Mouse (Mus musculus) megakaryocyte, embryonic 14.5 days (primary cell): ENCODE results near the gene Ssh2. TPM values are rescaled to one million over a fixed set of nuclear protein-coding genes. Genes with fewer than 3 reads are reported as not detected.

ENCODE experiments used
- H3K27me3 ChIP-seq: replicated peaks from 2 replicates; pipeline ENCODE3; 2012; ENCODE audit warnings: inconsistent platforms
- H3K36me3 ChIP-seq: replicated peaks from 2 replicates; pipeline ENCODE3; 2012; ENCODE audit warnings: low read length, inconsistent platforms, mixed read lengths
- H3K4me1 ChIP-seq: 2 replicates; pipeline ENCODE4 v1.6.1; 2012; ENCODE audit warnings: inconsistent platforms
- H3K4me3 ChIP-seq: replicated peaks from 2 replicates; pipeline ENCODE3; 2012; ENCODE audit warnings: moderate library complexity, mild to moderate bottlenecking, inconsistent platforms
- H3K9me3 ChIP-seq: 2 replicates; pipeline ENCODE4 v1.6.1; 2012; ENCODE audit warnings: inconsistent platforms
- FLI1 ChIP-seq: IDR thresholded peaks from 2 replicates; pipeline ENCODE4 v1.6.1; 2012; ENCODE audit warnings: low read length, inconsistent platforms, mixed read lengths
- GATA1 ChIP-seq: IDR thresholded peaks from 3 replicates; pipeline ENCODE4 v1.6.1; 2012; ENCODE audit warnings: mixed read lengths, low read length, inconsistent platforms, borderline replicate concordance
- polyA plus RNA-seq: library from polyadenylated mRNA; stranded (reverse); fragments of >175 nt; gene quantifications from 2 replicates; pipeline ENCODE4 v1.2.3, GENCODE M21; 2012; ENCODE audit warnings: low replicate concordance; ENCODE audit not compliant: insufficient read depth

The Ssh2 gene
- polyA plus RNA-seq, 1 experiment, result 12.1 TPM

DNA sequence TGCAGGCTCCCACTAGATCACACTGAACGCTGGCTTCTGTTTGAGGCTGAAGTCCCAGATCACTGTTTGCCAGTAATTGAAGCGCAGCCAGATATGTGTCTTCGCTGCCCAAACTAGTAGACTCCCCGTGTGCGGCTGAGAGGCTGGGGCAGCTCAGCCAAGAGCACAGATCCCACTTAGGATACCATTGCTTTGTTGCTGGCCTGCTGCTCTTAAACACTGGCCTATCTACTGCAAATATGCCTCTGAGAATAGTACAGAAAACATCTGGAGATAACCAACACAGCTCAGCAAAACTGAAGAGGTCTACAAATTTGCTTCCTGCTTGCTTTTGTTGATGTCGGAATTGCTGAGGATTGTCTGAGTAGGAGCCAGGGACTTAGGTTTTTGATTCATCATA, 240.8 kb downstream of the Ssh2 start:
- H3K27me3 ChIP-seq, result peaks cover 12% of the 10 kb centered on the region
- no peak overlapping the region for H3K4me3 ChIP-seq
- TF ChIP-seq GATA1 (no peak), FLI1 (no peak)
- H3K36me3 ChIP-seq, result peaks cover 63% of the 10 kb centered on the region
- no peaks in the 10 kb centered on the region for H3K9me3 ChIP-seq
- peaks cover 14% of the 10 kb centered on the region for H3K4me1 ChIP-seq

DNA sequence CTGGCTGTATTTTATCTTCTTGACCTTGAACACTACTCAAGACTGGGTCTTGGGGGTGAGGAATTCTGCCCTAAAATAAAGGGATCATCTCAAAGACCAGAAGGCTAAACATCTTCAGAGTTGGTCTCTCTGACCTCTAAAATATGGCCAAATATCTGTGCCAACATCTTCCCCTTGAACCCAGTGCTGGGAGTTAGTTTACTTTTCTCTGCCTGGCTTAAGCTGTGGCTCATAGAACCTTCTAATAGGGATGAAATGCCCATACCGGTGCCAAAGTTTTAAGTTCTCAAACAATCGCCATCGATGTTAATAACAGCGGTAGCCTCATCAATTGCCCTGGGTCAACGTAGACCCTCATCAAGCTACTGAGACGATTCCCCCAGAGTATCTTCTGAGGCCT, 245.8 kb downstream of the Ssh2 start:
- Histone ChIP-seq H3K4me1 (peaks cover 40% of the 10 kb centered on the region), H3K36me3 (peaks cover 16% of the 10 kb centered on the region), H3K9me3 (no peaks in the 10 kb centered on the region), H3K27me3 (peaks cover 62% of the 10 kb centered on the region), H3K4me3 (peak overlapping the region; percentile 92)
- TF ChIP-seq GATA1 (no peak), FLI1 (no peak)

GRCm38 (mm10) chr11:77462283-77463100, 246.4 kb downstream of the Ssh2 start, which contains the start of gene Coro6:
Gene Coro6 (plus strand): TSS chr11:77462411.
- H3K27me3 ChIP-seq, result peaks cover 67% of the 10 kb centered on the region
- TF ChIP-seq GATA1 (no peak), FLI1 (no peak)
- peaks cover 12% of the 10 kb centered on the region for H3K36me3 ChIP-seq
- peaks cover 45% of the 10 kb centered on the region for H3K4me1 ChIP-seq
- H3K4me3 ChIP-seq, result peak within 1 kb of the TSS; percentile 92
- no peaks in the 10 kb centered on the region for H3K9me3 ChIP-seq

GRCm38 (mm10) chr11:77463101-77463445, 247.0 kb downstream of the Ssh2 start:
- Histone ChIP-seq H3K36me3 (peaks cover 7% of the 10 kb centered on the region), H3K4me3 (peak overlapping the region; percentile 92), H3K27me3 (peaks cover 73% of the 10 kb centered on the region), H3K4me1 (peaks cover 51% of the 10 kb centered on the region), H3K9me3 (no peaks in the 10 kb centered on the region)
- TF ChIP-seq FLI1 (no peak), GATA1 (no peak)

DNA sequence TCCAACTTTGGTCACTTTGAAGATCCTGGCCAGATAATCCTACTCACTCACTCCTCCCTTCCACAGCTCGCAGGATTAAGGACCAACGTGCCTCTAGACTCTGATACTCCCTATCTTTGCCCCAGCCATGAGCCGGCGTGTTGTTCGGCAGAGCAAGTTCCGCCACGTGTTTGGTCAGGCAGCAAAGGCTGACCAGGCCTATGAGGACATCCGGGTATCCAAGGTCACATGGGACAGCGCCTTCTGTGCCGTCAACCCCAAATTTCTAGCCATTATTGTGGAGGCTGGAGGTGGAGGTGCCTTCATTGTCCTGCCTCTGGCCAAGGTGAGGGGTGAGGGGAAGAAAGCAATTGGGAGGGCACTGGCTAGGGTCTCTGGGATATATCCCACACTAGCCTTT, 247.7 kb downstream of the Ssh2 start:
- Histone ChIP-seq H3K4me3 (no peak overlapping the region), H3K4me1 (peaks cover 54% of the 10 kb centered on the region), H3K9me3 (no peaks in the 10 kb centered on the region), H3K36me3 (peaks cover 4% of the 10 kb centered on the region), H3K27me3 (peaks cover 79% of the 10 kb centered on the region)
- no peak for TF ChIP-seq FLI1
- no peak for TF ChIP-seq GATA1

DNA sequence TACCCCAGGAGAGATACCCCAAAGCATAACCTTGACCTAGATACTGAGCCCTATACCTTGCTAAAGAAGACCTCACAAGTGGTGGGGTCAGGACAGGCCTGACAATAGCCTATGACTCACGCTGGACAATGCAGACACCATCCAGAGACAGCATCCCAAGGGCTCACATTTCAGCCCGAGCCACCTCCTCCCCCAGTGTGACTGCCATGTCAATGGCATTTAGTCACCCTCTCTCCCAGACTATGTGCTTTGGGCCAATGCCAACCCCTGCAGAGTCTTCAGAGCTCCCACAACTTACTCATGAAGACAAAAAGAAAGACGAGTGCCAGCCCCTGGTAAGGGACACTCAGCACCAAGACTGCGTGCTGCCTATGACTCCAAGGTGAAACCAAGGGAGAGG, 248.6 kb downstream of the Ssh2 start:
- H3K36me3 ChIP-seq, result no peaks in the 10 kb centered on the region
- H3K4me1 ChIP-seq, result peaks cover 54% of the 10 kb centered on the region
- no peak overlapping the region for H3K4me3 ChIP-seq
- TF ChIP-seq FLI1 (no peak), GATA1 (no peak)
- peaks cover 88% of the 10 kb centered on the region for H3K27me3 ChIP-seq
- H3K9me3 ChIP-seq, result no peaks in the 10 kb centered on the region

DNA sequence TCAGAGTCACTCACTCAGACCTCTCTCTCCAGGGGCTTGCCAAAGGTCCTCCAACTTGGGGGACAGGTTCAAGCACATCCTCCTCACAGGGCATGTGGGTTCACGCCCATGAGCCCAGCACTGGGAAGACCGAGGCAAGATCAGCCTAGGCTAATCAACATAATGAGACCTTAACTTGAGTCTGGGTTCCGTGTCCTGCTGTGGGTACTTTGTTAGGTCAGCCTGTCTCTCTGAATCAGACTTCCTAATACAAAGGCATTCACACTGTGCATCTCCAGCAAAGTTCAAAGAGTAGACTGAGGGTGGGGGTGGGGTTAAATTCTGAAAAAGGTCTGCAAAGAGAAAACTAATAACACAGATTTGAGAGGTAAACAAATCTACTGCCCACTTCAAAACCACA, 249.0 kb downstream of the Ssh2 start:
- no peaks in the 10 kb centered on the region for H3K9me3 ChIP-seq
- H3K4me3 ChIP-seq, result no peak overlapping the region
- TF ChIP-seq GATA1 (no peak), FLI1 (no peak)
- H3K36me3 ChIP-seq, result no peaks in the 10 kb centered on the region
- H3K4me1 ChIP-seq, result peaks cover 54% of the 10 kb centered on the region
- peaks cover 88% of the 10 kb centered on the region for H3K27me3 ChIP-seq

DNA sequence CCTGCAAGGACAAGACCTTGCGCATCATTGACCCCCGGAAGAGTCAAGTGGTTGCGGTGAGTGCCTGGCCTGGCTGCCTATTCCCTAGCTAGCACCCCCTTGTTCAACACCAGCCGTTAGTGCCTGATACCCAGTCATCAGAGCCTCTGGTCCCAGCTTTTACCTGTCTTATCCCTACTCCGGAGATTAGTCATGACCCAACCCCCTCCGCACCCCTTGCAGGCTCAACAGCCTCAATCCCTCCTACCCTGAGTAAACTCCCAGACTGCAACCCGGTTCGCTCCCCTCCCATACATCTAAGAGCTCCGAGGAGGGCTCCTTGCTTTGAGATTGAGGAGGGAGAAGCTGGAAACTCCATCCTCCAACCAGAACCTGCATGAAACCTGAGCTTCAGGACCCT, 250.5 kb downstream of the Ssh2 start:
- TF ChIP-seq FLI1 (no peak), GATA1 (no peak)
- Histone ChIP-seq H3K9me3 (no peaks in the 10 kb centered on the region), H3K4me1 (peaks cover 46% of the 10 kb centered on the region), H3K36me3 (no peaks in the 10 kb centered on the region), H3K27me3 (peaks cover 90% of the 10 kb centered on the region), H3K4me3 (peak overlapping the region; percentile 92)

- H3K9me3 ChIP-seq, result no peaks in the 10 kb centered on the region
- peaks cover 40% of the 10 kb centered on the region for H3K4me1 ChIP-seq
- peaks cover 87% of the 10 kb centered on the region for H3K27me3 ChIP-seq
- TF ChIP-seq GATA1 (no peak), FLI1 (no peak)
- H3K36me3 ChIP-seq, result peaks cover 4% of the 10 kb centered on the region
- H3K4me3 ChIP-seq, result peak overlapping the region; percentile 92
Measured at GRCm38 (mm10) chr11:77467157-77467556, 251.1 kb downstream of the Ssh2 start.

DNA sequence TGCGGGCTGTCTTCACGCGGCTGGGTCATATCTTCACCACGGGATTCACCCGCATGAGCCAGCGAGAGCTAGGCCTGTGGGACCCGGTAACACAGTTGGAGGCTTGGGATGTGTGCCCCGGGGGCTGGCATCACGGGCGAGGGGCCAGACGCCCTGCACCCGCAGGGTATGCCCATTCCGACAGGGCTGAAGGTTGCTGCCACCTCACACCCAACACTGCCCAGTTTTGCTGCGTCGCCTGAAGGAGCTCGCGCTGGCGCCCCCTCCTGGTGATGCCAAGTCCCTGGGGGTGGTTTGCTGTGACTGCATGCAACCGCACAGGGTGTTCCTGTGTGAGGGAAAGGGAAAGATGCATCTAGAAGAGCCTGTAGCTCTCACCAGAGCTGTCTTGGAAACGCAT, 251.7 kb downstream of the Ssh2 start:
- Histone ChIP-seq H3K36me3 (peaks cover 8% of the 10 kb centered on the region), H3K27me3 (peaks cover 87% of the 10 kb centered on the region), H3K4me3 (peak overlapping the region; percentile 92), H3K4me1 (peaks cover 34% of the 10 kb centered on the region), H3K9me3 (no peaks in the 10 kb centered on the region)
- TF ChIP-seq FLI1, result no peak
- TF ChIP-seq GATA1, result no peak
